Mouse (Mus musculus): ENCODE measurements at regions not wholly inside any gene's neighbourhood (a gene's known extent, or its start where the extent isn't known, plus 50 kb on each side); places are given as distances from the start of the nearest gene placed in this dataset.

- DNase-seq (ENCODE audit: low read depth, low spot score), result no peak
These were observed 81.8 kb downstream of the Tbx18 start for GRCm38 (mm10) chr9:87649015-87649978.

GRCm38 (mm10) chr9:87648317-87648716 lies 82.7 kb downstream of the Tbx18 start:
- DNase-seq (ENCODE audit: low read depth, low spot score), result no peak

- peak; percentile 3 for DNase-seq (ENCODE audit: low read depth, low spot score)
These were observed 86.0 kb downstream of the Tbx18 start for GRCm38 (mm10) chr9:87645032-87645431.

GRCm38 (mm10) chr9:87633863-87634630 lies 97.0 kb downstream of the Tbx18 start:
- DNase-seq (ENCODE audit: low read depth, low spot score), result no peak

GRCm38 (mm10) chr9:87626432-87626831 lies 104.6 kb downstream of the Tbx18 start:
- DNase-seq (ENCODE audit: low read depth, low spot score), result no peak

- peak; percentile 22 for DNase-seq (ENCODE audit: low read depth, low spot score)
These were observed 112.8 kb downstream of the Tbx18 start for GRCm38 (mm10) chr9:87618238-87618673.

GRCm38 (mm10) chr9:87607878-87608631 lies 123.0 kb downstream of the Tbx18 start:
- DNase-seq (ENCODE audit: low read depth, low spot score), result no peak

- no peak for DNase-seq (ENCODE audit: low read depth, low spot score)
These were observed 155.5 kb downstream of the Tbx18 start for GRCm38 (mm10) chr9:87575591-87575990.

- no peak for DNase-seq (ENCODE audit: low read depth, low spot score)
These were observed 156.7 kb downstream of the Tbx18 start for GRCm38 (mm10) chr9:87574250-87574864.

GRCm38 (mm10) chr9:87563244-87563643 lies 167.8 kb downstream of the Tbx18 start:
- DNase-seq (ENCODE audit: low read depth, low spot score), result no peak

GRCm38 (mm10) chr9:87562796-87563195 lies 168.3 kb downstream of the Tbx18 start:
- no peak for DNase-seq (ENCODE audit: low read depth, low spot score)

- no peak for DNase-seq (ENCODE audit: low read depth, low spot score)
These were observed 173.2 kb downstream of the Tbx18 start for GRCm38 (mm10) chr9:87557841-87558240.

- no peak for DNase-seq (ENCODE audit: low read depth, low spot score)
These were observed 174.1 kb downstream of the Tbx18 start for GRCm38 (mm10) chr9:87556953-87557394.

- DNase-seq (ENCODE audit: low read depth, low spot score), result peak; percentile 3
These were observed 174.5 kb downstream of the Tbx18 start for GRCm38 (mm10) chr9:87556552-87556951.

GRCm38 (mm10) chr9:87533182-87533581 lies 197.9 kb downstream of the Tbx18 start:
- DNase-seq (ENCODE audit: low read depth, low spot score), result no peak

- DNase-seq (ENCODE audit: low read depth, low spot score), result no peak
These were observed 201.2 kb downstream of the Tbx18 start for GRCm38 (mm10) chr9:87529908-87530307.

- DNase-seq (ENCODE audit: low read depth, low spot score), result no peak
These were observed 206.0 kb downstream of the Tbx18 start for GRCm38 (mm10) chr9:87524890-87525684.

GRCm38 (mm10) chr9:87510683-87511082 lies 220.4 kb downstream of the Tbx18 start:
- peak; percentile 46 for DNase-seq (ENCODE audit: low read depth, low spot score)

- no peak for DNase-seq (ENCODE audit: low read depth, low spot score)
These were observed 226.2 kb downstream of the Tbx18 start for GRCm38 (mm10) chr9:87504673-87505385.

- no peak for DNase-seq (ENCODE audit: low read depth, low spot score)
These were observed 208.8 kb upstream of the Cep162 start for GRCm38 (mm10) chr9:87464141-87464540.
